Mouse (Mus musculus) forelimb bud, embryonic 11.5 days (tissue): ENCODE data around the gene P4htm.
A peak's percentile ranks its signal among the peaks of the same experiment; 100 is the strongest.

Source experiments
- DNase-seq: peaks from one replicate; pipeline ENCODE4 v3.0.0-alpha.2; 2012; ENCODE audit warnings: low read depth, low spot score

The P4htm gene

GRCm38 (mm10) chr9:108577934-108578544 is 19.4 kb downstream of the P4htm start:
- no peak for DNase-seq

GRCm38 (mm10) chr9:108577025-108577424 is 20.4 kb downstream of the P4htm start:
- DNase-seq, result no peak

DNA sequence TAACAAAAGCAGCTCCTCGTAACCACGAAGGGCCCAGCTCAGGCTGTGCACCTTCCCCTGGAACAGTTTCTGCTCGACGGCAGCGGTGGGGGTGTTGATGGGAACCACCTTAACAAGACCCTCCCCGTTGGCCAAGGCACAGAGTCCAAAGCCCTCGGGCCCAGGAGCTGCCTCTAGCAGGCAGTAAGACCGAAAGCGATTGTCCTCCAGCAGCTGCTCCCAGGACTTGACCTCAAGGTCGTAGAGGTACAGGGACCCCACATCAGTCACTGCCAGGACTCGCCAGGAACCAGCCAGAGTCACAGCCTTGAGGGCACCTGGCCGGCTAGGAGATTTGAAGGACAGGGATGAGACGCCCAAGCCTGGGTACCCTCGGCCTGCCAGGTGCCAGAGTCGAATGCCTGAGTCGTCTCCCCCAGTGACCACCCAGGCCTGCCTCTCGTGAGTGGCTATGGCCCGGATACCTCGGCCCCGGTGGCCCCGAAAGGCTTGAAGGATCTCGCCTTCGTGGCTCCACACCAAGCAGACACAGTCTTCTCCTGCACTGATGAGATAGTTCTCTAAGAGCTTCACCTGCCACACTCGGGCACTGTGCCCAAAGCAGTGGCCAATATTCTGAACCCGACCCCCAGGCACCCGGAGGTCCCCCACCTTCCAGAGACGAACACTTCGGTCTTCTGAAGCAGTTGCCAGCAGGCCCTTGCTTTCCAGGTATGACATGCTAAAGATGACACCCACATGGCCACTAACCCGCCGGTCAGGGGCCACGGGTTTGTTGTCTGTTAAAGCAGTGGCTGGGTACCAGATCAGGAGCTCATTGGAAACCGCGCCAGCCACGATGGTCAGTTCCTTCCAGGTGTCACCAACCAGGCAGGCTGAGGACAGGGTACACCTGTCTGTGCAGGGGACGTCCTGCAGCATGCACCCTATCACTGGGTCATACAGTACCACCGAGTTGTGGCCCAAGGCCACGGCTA is 21.9 kb downstream of the P4htm start:
- no peak for DNase-seq

GRCm38 (mm10) chr9:108574921-108575320 is 22.5 kb downstream of the P4htm start:
- no peak for DNase-seq

DNA sequence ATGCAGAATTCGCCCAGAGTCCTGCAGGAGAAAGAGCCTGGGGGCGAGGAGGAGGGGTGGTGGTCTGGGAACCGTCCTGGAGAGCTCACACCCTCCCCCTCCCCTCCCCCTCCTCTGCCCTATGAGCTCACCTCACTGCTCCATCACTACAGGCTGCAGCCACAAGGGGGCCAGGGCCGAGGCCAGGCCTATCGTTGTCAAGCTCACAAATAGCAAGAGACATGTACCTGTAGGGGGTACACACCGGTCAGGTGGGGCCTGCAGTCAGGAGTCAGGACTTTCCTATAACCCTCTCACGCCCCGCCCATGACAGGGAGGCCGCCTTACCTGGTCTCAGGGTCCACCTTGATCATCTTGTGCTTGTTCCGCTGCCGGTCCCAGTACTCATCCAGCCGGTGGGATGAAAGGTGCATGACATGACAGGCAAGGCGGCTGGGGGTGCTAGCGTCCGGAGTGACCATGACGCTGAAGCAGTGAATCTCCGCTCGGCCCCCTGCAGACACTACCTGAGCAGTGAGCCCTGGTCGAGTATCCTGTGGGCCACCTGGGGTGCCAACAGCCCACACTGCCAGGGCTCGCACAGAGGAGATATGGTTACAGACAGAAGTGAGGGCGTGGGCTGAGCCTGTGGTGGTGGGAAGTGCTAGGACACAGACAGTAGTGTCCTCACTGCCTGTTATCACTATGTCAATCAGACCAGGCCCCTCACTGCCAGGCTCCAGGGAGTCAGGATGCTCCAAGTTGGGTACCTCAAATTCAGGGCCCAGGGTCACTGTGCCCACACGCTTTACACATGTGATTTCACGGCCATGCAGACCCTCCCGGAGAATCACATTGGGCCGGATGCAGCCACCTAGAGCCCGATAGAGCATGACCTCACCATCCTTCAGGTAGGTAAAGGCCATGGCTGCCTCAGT is 23.4 kb downstream of the P4htm start:
- peak; percentile 72 for DNase-seq

DNA sequence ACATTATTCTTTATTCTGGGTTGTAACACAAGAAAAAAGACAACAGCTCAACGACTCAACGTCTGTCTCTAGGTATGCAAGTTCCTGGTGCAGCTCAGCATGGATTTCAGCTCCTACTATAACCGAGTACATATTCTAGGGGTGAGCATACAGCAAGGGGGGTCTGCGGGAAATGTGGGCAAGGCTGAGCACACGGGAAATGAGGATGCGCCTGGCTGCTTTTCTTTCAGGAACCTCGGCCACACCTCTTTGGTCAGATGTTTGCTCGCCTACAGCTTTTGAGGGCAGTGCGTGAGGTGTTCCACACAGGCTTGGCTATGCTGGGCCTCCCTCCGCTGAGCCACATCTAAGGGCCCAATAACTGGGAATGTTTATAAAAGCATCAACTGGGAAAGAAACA is 25.1 kb downstream of the P4htm start:
- DNase-seq, result no peak

- DNase-seq, result no peak
Observed at GRCm38 (mm10) chr9:108571401-108571973, 26.0 kb downstream of the P4htm start.

DNA sequence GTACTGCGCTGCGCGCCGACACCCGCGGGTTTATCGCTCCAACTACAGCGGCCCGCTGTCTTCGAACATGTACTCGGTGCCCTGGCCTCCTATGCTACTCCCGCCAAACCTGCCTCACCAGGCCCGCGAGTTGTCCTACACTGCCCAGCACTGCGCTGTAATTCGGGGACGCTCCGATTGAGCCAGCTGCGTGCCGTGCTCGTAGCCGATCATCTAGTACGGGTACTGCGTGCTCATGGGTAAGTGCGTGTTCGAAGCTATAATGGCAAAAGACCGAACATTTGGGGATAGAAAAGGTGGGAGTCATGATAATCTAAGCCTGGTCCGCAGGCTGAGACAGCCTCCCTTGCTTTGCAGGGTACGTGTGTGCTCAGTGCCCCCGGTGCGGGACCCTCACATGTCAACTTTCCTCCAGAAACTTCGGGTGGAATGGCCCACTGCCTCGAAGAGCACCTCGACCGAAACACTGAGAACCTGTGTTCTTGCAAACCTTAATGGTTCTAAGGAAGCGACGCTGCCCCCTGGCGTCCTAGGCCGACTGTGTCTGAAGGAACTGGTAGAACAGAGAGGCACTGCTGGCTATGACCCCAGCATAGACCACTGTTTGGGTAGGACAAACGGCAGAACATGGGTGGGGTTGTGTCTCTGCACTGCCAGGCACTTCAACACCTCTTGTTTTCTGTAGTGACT is 27.1 kb downstream of the P4htm start:
- peak; percentile 77 for DNase-seq

DNA sequence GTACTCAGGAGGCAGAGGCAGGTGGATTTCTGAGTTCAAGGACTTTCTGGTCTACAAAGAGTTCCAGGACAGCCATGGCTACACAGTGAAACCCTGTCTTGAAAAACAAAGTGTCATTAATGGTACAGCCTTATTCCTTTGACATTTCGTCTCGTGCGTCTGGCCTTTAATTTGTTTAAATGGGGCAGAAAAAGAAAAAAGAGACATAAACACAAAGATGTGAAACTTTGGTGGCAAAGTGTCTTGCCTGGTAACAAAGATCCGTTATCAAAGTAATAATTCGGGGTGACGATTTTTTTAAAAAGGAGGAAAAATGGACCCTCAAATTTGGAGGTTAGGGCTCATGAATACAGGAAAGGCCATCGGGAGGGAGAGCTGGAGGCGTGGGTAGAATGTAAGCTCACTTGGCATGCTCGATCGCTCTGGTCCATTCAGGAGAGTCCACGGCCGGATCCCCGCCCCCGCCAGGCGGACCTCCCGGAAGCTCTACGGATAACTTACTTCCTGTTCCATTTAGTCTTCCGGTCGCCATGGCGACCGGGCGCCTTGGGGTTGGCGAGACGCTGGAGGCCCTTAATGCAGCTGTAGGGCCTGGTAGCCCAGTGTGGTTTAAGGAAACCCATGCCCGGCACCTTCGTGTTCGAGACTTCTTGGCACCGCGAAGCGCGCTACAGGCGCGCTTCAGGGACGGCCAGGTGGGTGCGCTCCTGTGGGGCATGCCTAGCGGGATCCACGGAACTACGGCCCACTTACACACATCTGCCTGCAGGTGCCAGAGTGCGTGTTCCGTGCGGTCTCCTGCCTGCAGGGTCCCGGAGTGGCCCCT is 27.9 kb downstream of the P4htm start, which contains the start of gene Dalrd3:
TSS of gene Dalrd3 (plus strand) at position 506 of the 826 bp plus-strand sequence.
- peak; percentile 95 for DNase-seq

GRCm38 (mm10) chr9:108568511-108568921 is 29.0 kb downstream of the P4htm start:
- DNase-seq, result no peak

- no peak for DNase-seq
Observed at GRCm38 (mm10) chr9:108567931-108568419, 29.5 kb downstream of the P4htm start.

DNA sequence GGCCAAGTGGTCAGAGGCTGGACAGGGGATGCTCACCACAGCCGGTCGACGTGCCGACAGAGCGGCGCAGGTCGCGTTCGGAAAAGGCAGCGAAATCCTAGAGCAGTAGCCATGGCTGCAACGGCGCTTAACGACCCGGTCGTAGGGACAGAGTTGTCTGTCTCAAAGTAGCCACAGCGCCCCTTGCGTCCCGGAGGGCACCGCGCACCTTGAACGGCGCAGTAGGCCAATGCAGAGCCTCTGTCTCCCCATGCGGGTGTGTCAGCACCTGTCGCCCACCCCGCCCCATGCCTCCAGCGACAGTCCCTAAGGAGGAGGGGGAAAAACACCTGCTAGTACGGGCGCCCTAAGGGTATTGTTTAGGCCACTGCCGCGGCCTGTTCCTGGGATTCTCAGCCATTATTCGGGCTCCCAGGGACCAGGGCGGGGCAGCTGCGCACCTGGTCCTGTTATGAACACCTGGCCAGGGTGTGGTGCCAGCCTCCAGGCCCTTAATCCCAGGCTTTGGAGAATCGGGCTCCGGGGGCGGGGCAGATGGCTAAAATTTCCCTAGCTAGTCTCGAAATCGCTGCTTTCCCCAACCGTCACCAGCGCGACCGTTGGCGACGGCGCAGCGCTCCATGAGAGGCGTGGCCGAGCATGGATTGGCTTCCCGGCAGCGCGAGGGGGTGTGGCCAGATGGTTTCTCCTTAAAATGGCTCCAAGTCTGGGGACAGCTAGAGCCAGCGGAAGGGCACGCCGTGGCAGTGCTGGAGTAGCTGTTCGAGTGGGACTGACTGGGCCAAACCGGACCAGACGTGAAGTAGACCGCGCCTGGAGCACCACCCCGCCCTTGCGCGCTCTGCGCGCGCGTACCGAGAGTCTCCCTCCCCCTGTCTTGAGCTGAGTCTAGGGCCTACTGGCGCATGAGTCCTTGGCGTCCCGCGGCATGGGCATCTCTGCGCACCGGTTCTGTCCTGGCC is 30.4 kb downstream of the P4htm start, which contains the start of gene Ndufaf3:
TSS of gene Ndufaf3 (minus strand) at position 620 of the 962 bp plus-strand sequence.
- peak; percentile 94 for DNase-seq

- DNase-seq, result no peak
Observed at GRCm38 (mm10) chr9:108565881-108566814, 31.3 kb downstream of the P4htm start.

GRCm38 (mm10) chr9:108564131-108564530 is 33.3 kb downstream of the P4htm start:
- DNase-seq, result no peak

GRCm38 (mm10) chr9:108563671-108564070 is 33.8 kb downstream of the P4htm start:
- no peak for DNase-seq

DNA sequence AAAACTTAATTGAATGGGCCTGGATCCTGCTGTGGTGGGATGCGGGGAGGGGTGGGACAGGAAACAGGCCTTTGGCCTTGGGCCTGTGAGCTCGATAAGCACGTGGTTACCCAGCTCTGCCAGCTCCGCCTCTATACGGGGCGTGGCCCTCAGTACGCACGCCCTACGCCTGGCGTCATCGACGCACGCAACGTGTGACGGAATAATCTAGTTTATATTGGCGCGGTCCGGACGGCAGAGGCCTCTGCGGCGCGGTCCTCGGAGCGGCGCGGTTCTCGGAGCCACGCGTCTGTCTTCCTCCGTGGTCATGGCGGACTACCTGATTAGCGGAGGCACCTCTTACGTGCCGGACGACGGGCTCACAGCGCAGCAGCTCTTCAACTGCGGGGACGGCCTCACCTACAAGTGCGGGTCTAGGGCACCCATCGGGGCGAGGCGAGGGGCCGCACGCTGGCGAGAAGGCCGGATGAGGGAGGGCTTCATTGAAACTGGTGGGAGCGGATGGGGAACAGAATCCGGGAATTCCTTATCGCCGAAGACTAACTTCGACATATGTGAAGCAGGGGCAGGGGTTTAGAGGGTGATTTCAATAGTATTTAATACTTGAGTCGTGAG is 37.1 kb downstream of the P4htm start, which contains the start of gene Impdh2:
TSS of gene Impdh2 (plus strand) at position 60 of the 615 bp plus-strand sequence.
- peak; percentile 99 for DNase-seq

- DNase-seq, result no peak
Observed at GRCm38 (mm10) chr9:108559169-108559568, 38.3 kb downstream of the P4htm start.
